Mouse (Mus musculus) lung, postnatal 0 days (tissue): ENCODE measurements at regions not wholly inside any gene's neighbourhood (a gene's known extent, or its start where the extent isn't known, plus 50 kb on each side); places are given as distances from the start of the nearest gene placed in this dataset.

Source experiments
- ATAC-seq: fragments of 200-750 bp; cut with Nextera tagmentation; 2 replicates; pipeline ENCODE4 v1.8.0; 2017; ENCODE audit warnings: moderate library complexity
- DNase-seq: peaks from one replicate; pipeline ENCODE4 v3.0.0-alpha.2; 2016; ENCODE audit warnings: low spot score
- H3K27ac ChIP-seq: fragments of 300-500 bp; sonication (generic); 2 replicates; pipeline ENCODE4 v1.5.1; 2014; ENCODE audit warnings: antibody characterized with exemption, mild to moderate bottlenecking, low read length, mixed read lengths
- H3K27me3 ChIP-seq: fragments of 300-500 bp; sonication (generic); replicated peaks from 2 replicates; pipeline ENCODE4 v1.6.1; 2014; ENCODE audit warnings: low read length, mixed read lengths; ENCODE audit not compliant: insufficient read depth
- H3K36me3 ChIP-seq: fragments of 300-500 bp; sonication (generic); 2 replicates; pipeline ENCODE4 v1.6.1; 2014; ENCODE audit warnings: low read length, mixed read lengths; ENCODE audit not compliant: insufficient read depth
- H3K4me1 ChIP-seq: fragments of 300-500 bp; sonication (generic); 2 replicates; pipeline ENCODE4 v1.6.1; 2014; ENCODE audit warnings: antibody characterized with exemption, low read depth, low read length, mixed read lengths; ENCODE audit not compliant: insufficient read depth
- H3K4me2 ChIP-seq: fragments of 300-500 bp; sonication (generic); replicated peaks from 2 replicates; pipeline ENCODE4 v1.6.1; 2014; ENCODE audit warnings: low read depth, mild to moderate bottlenecking, low read length, moderate library complexity, mixed read lengths
- H3K4me3 ChIP-seq: fragments of 300-500 bp; sonication (generic); 2 replicates; pipeline ENCODE4 v1.5.1; 2014; ENCODE audit warnings: low read depth, low read length
- H3K9ac ChIP-seq: fragments of 300-500 bp; sonication (generic); replicated peaks from 2 replicates; pipeline ENCODE4 v1.6.1; 2014; ENCODE audit warnings: low read depth, mild to moderate bottlenecking
- H3K9me3 ChIP-seq: fragments of 300-500 bp; sonication (generic); 2 replicates; pipeline ENCODE4 v1.6.1; 2016; ENCODE audit warnings: low read length, mixed read lengths
- CTCF ChIP-seq: IDR thresholded peaks from 2 replicates; pipeline ENCODE4 v1.5.1; 2016; ENCODE audit warnings: antibody characterized with exemption, mild to moderate bottlenecking
- EP300 ChIP-seq: IDR thresholded peaks from 2 replicates; pipeline ENCODE4 v1.6.1; 2016; ENCODE audit warnings: antibody characterized with exemption, mild to moderate bottlenecking, control low read depth
- WGBS: fragments of 180-500 bp; shearing (Covaris S2); extraction: QIAGEN DNeasy Blood & Tissue Kit; methylation state at CpG from one replicate; pipeline ENCODE4 v1.1.7; 2014; 5-methylcytosine and 5-hydroxymethylcytosine counted together

GRCm38 (mm10) chr2:174022292-174022691 lies 53.8 kb upstream of the Stx16 start:
- no peak overlapping the region for H3K27ac ChIP-seq

DNA sequence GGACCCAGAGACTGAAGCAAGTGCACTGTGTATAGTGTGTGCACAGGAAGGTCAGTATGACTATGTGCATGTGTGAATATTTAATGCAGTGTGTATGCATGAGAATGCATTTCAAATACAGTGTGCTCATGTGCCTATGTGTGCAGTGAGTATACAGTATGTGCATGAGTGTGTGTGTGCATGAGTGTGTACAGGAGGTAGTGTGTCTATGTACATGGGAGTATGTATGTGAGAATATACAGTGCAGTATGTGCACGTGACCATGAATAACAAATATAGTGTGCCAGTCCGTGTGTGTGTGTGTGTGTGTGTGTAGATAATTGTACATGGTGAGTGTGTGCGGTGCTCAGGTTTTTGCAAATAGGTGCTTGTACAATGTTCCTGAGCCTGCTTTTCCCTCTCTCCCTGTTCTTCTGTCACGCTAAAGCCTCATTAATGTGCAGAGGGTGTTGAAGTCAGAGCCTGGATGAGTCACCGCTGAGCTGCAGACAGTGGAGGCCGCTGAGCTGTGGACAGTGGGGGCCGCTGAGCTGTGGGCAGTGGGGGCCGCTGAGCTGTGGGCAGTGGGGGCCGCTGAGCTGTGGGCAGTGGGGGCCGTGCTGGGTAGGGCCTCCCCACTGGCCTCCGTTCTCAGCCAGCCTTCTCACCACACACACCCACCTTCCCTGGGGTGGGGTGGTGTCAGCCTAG lies 50.8 kb upstream of the Stx16 start:
- no peaks in the 10 kb centered on the region for H3K27me3 ChIP-seq
- H3K4me2 ChIP-seq = no peak overlapping the region
- no peak overlapping the region for H3K9ac ChIP-seq
- no peak overlapping the region for H3K27ac ChIP-seq
- no peaks in the 10 kb centered on the region for H3K9me3 ChIP-seq
- 87% methylated on average over 10 of the region's 11 CpGs for WGBS
- no peaks in the 10 kb centered on the region for H3K4me1 ChIP-seq
- no peaks in the 10 kb centered on the region for H3K36me3 ChIP-seq
- no peak overlapping the region for H3K4me3 ChIP-seq
- no peak for TF ChIP-seq CTCF
- TF ChIP-seq EP300 = no peak
- ATAC-seq = no peak
- no peak for DNase-seq

More at GRCm38 (mm10) chr2:174022292-174022691, 53.8 kb upstream of the Stx16 start:
- Histone ChIP-seq H3K9me3 (no peaks in the 10 kb centered on the region), H3K9ac (no peak overlapping the region), H3K4me3 (no peak overlapping the region), H3K27me3 (no peaks in the 10 kb centered on the region), H3K36me3 (no peaks in the 10 kb centered on the region), H3K4me2 (no peak overlapping the region), H3K4me1 (no peaks in the 10 kb centered on the region)
- DNase-seq = no peak
- 87% methylated on average over 4 of the region's 4 CpGs for WGBS
- TF ChIP-seq EP300 (no peak), CTCF (no peak)
- no peak for ATAC-seq
